Mouse (Mus musculus): ENCODE results near the gene Zkscan2.

Gene Zkscan2

DNA sequence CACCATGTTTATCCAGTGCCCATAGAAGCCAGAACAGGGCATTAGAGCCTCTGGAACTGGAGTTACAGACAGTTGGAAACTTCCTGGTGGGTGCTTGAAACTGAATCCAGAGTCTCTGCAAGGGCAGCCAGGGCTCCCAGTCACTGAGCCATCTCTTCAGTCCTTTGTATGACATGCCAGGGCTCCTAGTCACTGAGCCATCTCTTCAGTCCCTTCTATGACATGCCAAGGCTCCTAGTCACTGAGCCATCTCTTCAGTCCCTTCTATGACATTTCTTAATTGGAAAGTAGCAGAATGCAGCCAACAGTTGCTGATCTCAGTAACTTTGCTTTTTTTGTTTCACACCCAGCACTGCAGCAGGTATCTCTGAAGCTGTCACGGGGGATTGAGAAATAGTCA lies 58.2 kb downstream of the Zkscan2 start:
- no peak for DNase-seq (ENCODE audit: low spot score in 2 of 2)

DNA sequence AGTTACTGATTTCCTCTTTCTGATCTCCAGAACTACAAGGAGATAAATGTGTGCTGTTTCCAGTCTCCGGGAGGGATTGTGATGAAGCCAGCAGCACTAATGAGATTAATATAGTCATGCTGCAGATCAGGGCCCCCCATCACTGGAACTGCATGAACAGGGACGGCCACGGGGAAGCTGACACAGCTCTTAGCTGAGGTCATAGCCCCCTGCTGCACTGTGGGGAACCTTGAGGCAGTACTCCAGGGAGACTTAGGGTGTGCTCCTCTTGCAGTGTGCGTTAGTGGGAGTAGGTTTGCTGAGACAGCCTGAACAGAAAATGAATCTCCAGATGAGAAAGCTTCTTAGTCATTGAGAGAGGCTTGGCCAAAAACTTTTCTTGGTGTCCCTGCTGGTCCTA lies 69.0 kb downstream of the Zkscan2 start:
- no peak for DNase-seq (ENCODE audit: low spot score in 2 of 2)

DNA sequence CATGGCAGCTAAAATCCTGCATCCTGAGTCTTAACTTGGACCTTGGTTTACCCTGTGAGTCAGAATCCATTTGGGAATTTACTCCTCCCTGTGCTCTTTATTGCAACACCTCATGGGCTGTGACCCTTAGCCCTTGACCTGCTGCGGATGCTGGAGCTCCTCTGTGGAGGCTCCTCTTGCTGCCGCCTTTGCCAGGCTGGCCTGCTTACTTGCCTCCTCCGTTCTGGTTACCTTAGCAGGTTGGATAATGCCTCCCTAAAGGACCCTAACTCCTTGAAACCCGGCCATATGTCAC lies 69.9 kb downstream of the Zkscan2 start:
- no peak for DNase-seq (ENCODE audit: low spot score in 2 of 2)

DNA sequence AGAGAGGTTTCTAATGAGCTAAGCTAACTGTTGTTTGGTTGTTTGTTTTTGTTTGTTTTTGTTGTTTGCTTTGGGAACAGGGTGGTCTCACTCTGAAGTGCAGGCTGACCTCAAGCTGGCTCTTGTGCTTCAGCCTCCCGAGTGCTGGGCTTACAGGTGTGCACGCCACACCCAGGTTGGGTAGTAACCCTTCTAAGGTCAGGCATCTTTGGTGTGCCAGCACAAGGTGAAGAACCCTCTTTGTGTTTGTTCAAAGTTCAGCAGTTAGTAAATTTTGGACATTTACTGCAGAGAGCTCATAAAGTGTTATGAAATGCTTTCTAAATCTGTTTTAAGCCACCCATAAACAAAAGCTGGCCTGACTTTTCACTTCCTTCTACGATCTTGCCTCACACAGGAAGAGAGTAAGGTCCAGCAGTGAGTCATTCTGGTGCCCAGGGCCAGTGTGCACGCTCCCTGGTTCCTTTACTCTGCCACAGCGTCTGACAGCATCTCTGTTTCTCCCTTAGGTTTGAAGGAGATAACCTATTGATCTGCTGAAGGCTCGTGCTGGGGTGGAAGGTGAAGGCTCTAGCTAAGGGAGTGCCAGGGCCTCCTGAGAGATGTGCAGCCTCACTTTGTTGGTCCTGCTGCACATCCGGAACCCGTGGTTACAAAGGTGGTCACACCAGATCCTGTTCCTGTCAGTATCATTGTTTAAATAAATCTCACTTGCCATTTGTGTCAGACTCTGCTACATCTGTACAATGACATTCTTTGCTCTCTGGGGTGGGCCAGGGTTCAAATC lies 70.4 kb downstream of the Zkscan2 start:
- DNase-seq (ENCODE audit: low spot score in 2 of 2) = no peak
